Comparison of ENCODE assay signal across 21 mouse cellular contexts in genomic region chr19:19564657-19565056, GRCm38 (mm10).
DNase-seq lines count a peak whose midpoint lies in the region; ATAC-seq and TF ChIP-seq lines count a peak whose summit lies in the region.
"Had no signal": no experiment of that assay in that cellular context is flagged by ENCODE, and none has a peak within 500 bp of the region (broad histone marks: within the 10 kb centered on the region; RNA-seq: fewer than 3 reads in every experiment).

No protein-coding gene starts in this region.

- H3K4me2 ChIP-seq in hindbrain, embryonic 14.5 days (replicated peaks): no peak overlapping the region
- H3K4me2 ChIP-seq in forebrain, embryonic 13.5 days: no peak overlapping the region
- H3K4me2 ChIP-seq in hindbrain, postnatal 0 days (ENCODE audit: low read depth, low read length): no peak overlapping the region
- H3K4me2 ChIP-seq: embryonic facial prominence, embryonic 12.5 days; heart, embryonic 11.5 days; kidney, embryonic 15.5 days; liver, embryonic 13.5 days; lung, embryonic 14.5 days; midbrain, embryonic 13.5 days had no signal

- H3K27me3 ChIP-seq in hindbrain, embryonic 14.5 days (ENCODE audit: control insufficient read depth, insufficient read depth, low read length): no peaks in the 10 kb centered on the region
- H3K27me3 ChIP-seq in hindbrain, embryonic 10.5 days (ENCODE audit: insufficient read depth, poor library complexity, severe bottlenecking): no peaks in the 10 kb centered on the region
- H3K27me3 ChIP-seq in forebrain, embryonic 13.5 days: no peaks in the 10 kb centered on the region
- no peaks in the 10 kb centered on the region for H3K27me3 ChIP-seq in hindbrain, postnatal 0 days (ENCODE audit: insufficient read depth, low read length)
- H3K27me3 ChIP-seq: embryonic facial prominence, embryonic 12.5 days; kidney, embryonic 15.5 days; liver, embryonic 13.5 days; midbrain, embryonic 13.5 days had no signal

- H3K36me3 ChIP-seq in hindbrain, embryonic 14.5 days (replicated peaks; ENCODE audit: control insufficient read depth, insufficient read depth): no peaks in the 10 kb centered on the region
- no peaks in the 10 kb centered on the region for H3K36me3 ChIP-seq in hindbrain, embryonic 10.5 days
- no peaks in the 10 kb centered on the region for H3K36me3 ChIP-seq in forebrain, embryonic 13.5 days (ENCODE audit: poor library complexity, severe bottlenecking)
- H3K36me3 ChIP-seq in hindbrain, postnatal 0 days (ENCODE audit: insufficient read depth, low read length): no peaks in the 10 kb centered on the region
- H3K36me3 ChIP-seq: embryonic facial prominence, embryonic 12.5 days; kidney, embryonic 15.5 days; liver, embryonic 13.5 days; midbrain, embryonic 13.5 days had no signal

- no peak overlapping the region for H3K27ac ChIP-seq in hindbrain, embryonic 14.5 days
- no peak overlapping the region for H3K27ac ChIP-seq in hindbrain, embryonic 10.5 days
- H3K27ac ChIP-seq in forebrain, embryonic 13.5 days: no peak overlapping the region
- no peak overlapping the region for H3K27ac ChIP-seq in hindbrain, postnatal 0 days
- H3K27ac ChIP-seq: embryonic facial prominence, embryonic 12.5 days; gastrocnemius, adult 2 months; kidney, embryonic 15.5 days; liver, embryonic 13.5 days; midbrain, embryonic 13.5 days had no signal

- intact Hi-C loops in gastrocnemius, postnatal 36 days (cut with DNase I): no loop called here

- no peak overlapping the region for H3K4me3 ChIP-seq in hindbrain, embryonic 14.5 days (replicated peaks; ENCODE audit: low read length)
- H3K4me3 ChIP-seq in hindbrain, embryonic 10.5 days: no peak overlapping the region
- no peak overlapping the region for H3K4me3 ChIP-seq in forebrain, embryonic 13.5 days
- H3K4me3 ChIP-seq in hindbrain, postnatal 0 days (ENCODE audit: low read length): no peak overlapping the region
- H3K4me3 ChIP-seq: embryonic facial prominence, embryonic 12.5 days; gastrocnemius, adult 2 months; kidney, embryonic 15.5 days; liver, embryonic 13.5 days; midbrain, embryonic 13.5 days had no signal

- H3K9ac ChIP-seq in hindbrain, embryonic 14.5 days: no peak overlapping the region
- H3K9ac ChIP-seq in forebrain, embryonic 13.5 days: no peak overlapping the region
- no peak overlapping the region for H3K9ac ChIP-seq in hindbrain, postnatal 0 days (replicated peaks; ENCODE audit: low read length)
- H3K9ac ChIP-seq: embryonic facial prominence, embryonic 12.5 days; kidney, embryonic 15.5 days; liver, embryonic 13.5 days; lung, embryonic 14.5 days; midbrain, embryonic 13.5 days had no signal

- WGBS in hindbrain, embryonic 14.5 days: 75% methylated on average over 2 of the region's 2 CpGs
- 88% methylated on average over 2 of the region's 2 CpGs for WGBS in hindbrain, embryonic 10.5 days
- 12% methylated on average over 2 of the region's 2 CpGs for WGBS in forebrain, embryonic 13.5 days
- 70% methylated on average over 2 of the region's 2 CpGs for WGBS in hindbrain, postnatal 0 days

- no peak for TF ChIP-seq POLR2A in brain, embryonic 14.5 days (IDR thresholded peaks at IDR 0.05; ENCODE audit: borderline replicate concordance, extremely low read depth, insufficient read depth, insufficient read length, poor library complexity, severe bottlenecking)

- H3K4me1 ChIP-seq in hindbrain, embryonic 14.5 days (replicated peaks; ENCODE audit: control insufficient read depth, insufficient read depth, low read length): no peaks in the 10 kb centered on the region
- no peaks in the 10 kb centered on the region for H3K4me1 ChIP-seq in hindbrain, embryonic 10.5 days (replicated peaks)
- no peaks in the 10 kb centered on the region for H3K4me1 ChIP-seq in forebrain, embryonic 13.5 days
- H3K4me1 ChIP-seq in hindbrain, postnatal 0 days (ENCODE audit: insufficient read depth, low read length): no peaks in the 10 kb centered on the region
- H3K4me1 ChIP-seq: embryonic facial prominence, embryonic 12.5 days; kidney, embryonic 15.5 days; liver, embryonic 13.5 days; midbrain, embryonic 13.5 days had no signal

- no peak for DNase-seq in hindbrain, embryonic 14.5 days (ENCODE audit: low spot score)
- no peak for DNase-seq in hindbrain, embryonic 10.5 days (ENCODE audit: low spot score)
- peak; percentile 75 for DNase-seq in brain, embryonic 14.5 days (ENCODE audit: low read depth)
- peak; percentile 7 for DNase-seq in hindbrain, postnatal 0 days (ENCODE audit: low spot score)
- no peak for DNase-seq in gastrocnemius, postnatal 36 days
- DNase-seq: adrenal gland, postnatal 36 days; cerebellum, adult 11-12 months; cerebellum, postnatal 10 days; gastrocnemius, adult 2 months; heart, adult 11 months; kidney, adult 11 months; kidney, postnatal 4 days; liver, embryonic 13.5 days; lung, embryonic 14.5 days; right cerebral cortex, postnatal 25 days had no signal

- TF ChIP-seq CTCF in brain, embryonic 14.5 days (IDR thresholded peaks at IDR 0.05; ENCODE audit: borderline replicate concordance, extremely low read depth, insufficient read depth, insufficient read length): no peak
- TF ChIP-seq CTCF in hindbrain, postnatal 0 days (IDR thresholded peaks at IDR 0.05; ENCODE audit: low read depth): no peak

- ATAC-seq in hindbrain, embryonic 14.5 days (ENCODE audit: low FRiP score): peak; percentile 89
- ATAC-seq in forebrain, embryonic 13.5 days: peak; percentile 68
- ATAC-seq in hindbrain, postnatal 0 days: 0 out of 2 replicates have a peak, but pooled peaks have one; percentile 38
- no peak for ATAC-seq in monocyte, adult 5-6 weeks (replicated peaks; ENCODE audit: insufficient number of reproducible peaks, low FRiP score, low TSS enrichment, poor library complexity, severe bottlenecking)
- ATAC-seq: midbrain, embryonic 13.5 days had no signal

- H3K9me3 ChIP-seq in hindbrain, embryonic 14.5 days (ENCODE audit: control insufficient read depth, low read length): no peaks in the 10 kb centered on the region
- H3K9me3 ChIP-seq in hindbrain, embryonic 10.5 days: no peaks in the 10 kb centered on the region
- no peaks in the 10 kb centered on the region for H3K9me3 ChIP-seq in forebrain, embryonic 13.5 days (replicated peaks)
- H3K9me3 ChIP-seq in hindbrain, postnatal 0 days (ENCODE audit: low read length): no peaks in the 10 kb centered on the region
- H3K9me3 ChIP-seq: embryonic facial prominence, embryonic 12.5 days; kidney, embryonic 15.5 days; liver, embryonic 13.5 days; midbrain, embryonic 13.5 days had no signal

Comparison
In these comparisons a context has a peak if more than half of its experiments do, and no peak if none do; other contexts are left out.
1. DNase-seq: peak in brain, embryonic 14.5 days (single experiment) and hindbrain, postnatal 0 days (single experiment); none in hindbrain, embryonic 14.5 days (single experiment), hindbrain, embryonic 10.5 days (single experiment) and gastrocnemius, postnatal 36 days (0 of 2).